In the genomic region with DNA sequence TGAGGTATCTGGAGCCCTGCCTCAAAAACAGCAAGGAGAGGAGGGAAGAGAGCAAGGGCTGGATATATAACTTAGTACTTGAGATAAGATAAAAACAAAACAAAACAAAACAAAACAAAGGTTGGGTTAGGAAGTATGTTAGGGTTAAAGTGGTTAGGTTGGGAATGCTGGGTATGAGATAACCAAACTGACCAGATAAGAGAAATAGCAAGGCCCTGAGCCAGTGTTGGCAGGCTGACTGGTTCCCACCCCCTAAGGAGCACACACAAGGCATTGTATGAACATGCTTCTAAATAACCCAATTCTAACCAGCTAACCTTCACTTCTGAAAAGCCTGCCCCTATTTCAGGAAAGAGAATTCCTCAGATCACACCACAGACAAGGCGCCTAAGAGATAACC, we compare ENCODE assay signal across 12 mouse cellular contexts.
"Had no signal": no experiment of that assay in that cellular context is flagged by ENCODE, and none has a peak within 500 bp of the region (broad histone marks: within the 10 kb centered on the region; RNA-seq: fewer than 3 reads in every experiment).

No protein-coding gene starts in this region.

- H3K4me3 ChIP-seq: intestine, embryonic 15.5 days; kidney, embryonic 15.5 days; left cerebral cortex, adult 2 months; limb, embryonic 10.5 days; midbrain, embryonic 12.5 days had no signal

- H3K9ac ChIP-seq: intestine, embryonic 15.5 days; kidney, embryonic 15.5 days; midbrain, embryonic 12.5 days had no signal

- H3K36me3 ChIP-seq: intestine, embryonic 15.5 days; kidney, embryonic 15.5 days; limb, embryonic 10.5 days; midbrain, embryonic 12.5 days had no signal

- H3K4me2 ChIP-seq: intestine, embryonic 15.5 days; kidney, embryonic 15.5 days; midbrain, embryonic 12.5 days had no signal

- DNase-seq: kidney, adult 18-20 months; kidney, postnatal 14 days; lung, adult 18-20 months; lung, postnatal 36 days; right cerebral cortex, postnatal 14 days; thymus, adult 2 months; thymus, postnatal 25 days had no signal

- H3K27me3 ChIP-seq: intestine, embryonic 15.5 days; kidney, embryonic 15.5 days had no signal

- H3K9me3 ChIP-seq: intestine, embryonic 15.5 days; kidney, embryonic 15.5 days; limb, embryonic 10.5 days; midbrain, embryonic 12.5 days had no signal

- H3K4me1 ChIP-seq: intestine, embryonic 15.5 days; kidney, embryonic 15.5 days; limb, embryonic 10.5 days; midbrain, embryonic 12.5 days had no signal

- H3K27ac ChIP-seq: intestine, embryonic 15.5 days; kidney, embryonic 15.5 days; left cerebral cortex, adult 2 months; limb, embryonic 10.5 days; midbrain, embryonic 12.5 days had no signal
